Mouse (Mus musculus): ENCODE data around the gene Rxfp1. TPM values are rescaled to one million over a fixed set of nuclear protein-coding genes. Genes with fewer than 3 reads are reported as not detected.
A peak's percentile ranks its signal among the peaks of the same experiment; 100 is the strongest.
"Not testable (repeated sequence)": the region's sequence is repeated elsewhere in the genome, so short reads cannot be mapped to it uniquely, and the experiment has no call there.

Gene Rxfp1
- total RNA-seq (2021) = 10 to 100 TPM; 27.1 to 27.5 TPM

GRCm38 (mm10) chr3:79737780-79738179, at the start of gene Rxfp1:
Gene Rxfp1 (minus strand): TSS chr3:79737880.
- no peak for DNase-seq
- intact Hi-C loops (cut with DNase I) = no loop called here

GRCm38 (mm10) chr3:79784362-79784736, 46.7 kb upstream of the Rxfp1 start:
- intact Hi-C loops (cut with DNase I) = no loop called here
- DNase-seq = no peak

GRCm38 (mm10) chr3:79783630-79784361, 46.1 kb upstream of the Rxfp1 start:
- intact Hi-C loops (cut with DNase I) = no loop called here
- DNase-seq = no peak

GRCm38 (mm10) chr3:79772701-79773100, 35.0 kb upstream of the Rxfp1 start:
- no peak for DNase-seq

GRCm38 (mm10) chr3:79753736-79754135, 16.1 kb upstream of the Rxfp1 start:
- intact Hi-C loops (cut with DNase I) = no loop called here
- DNase-seq = no peak

More at GRCm38 (mm10) chr3:79772701-79773100, 35.0 kb upstream of the Rxfp1 start:
- intact Hi-C loops (cut with DNase I) = no loop called here

- intact Hi-C loops (cut with DNase I) = no loop called here
- DNase-seq = no peak
Measured at GRCm38 (mm10) chr3:79746585-79746984, 8.9 kb upstream of the Rxfp1 start.

GRCm38 (mm10) chr3:79745101-79745500, 7.4 kb upstream of the Rxfp1 start:
- no peak for DNase-seq
- intact Hi-C loops (cut with DNase I) = no loop called here

- DNase-seq = no peak
- intact Hi-C loops (cut with DNase I) = no loop called here
Measured at GRCm38 (mm10) chr3:79744415-79744814, 6.7 kb upstream of the Rxfp1 start.

- intact Hi-C loops (cut with DNase I) = no loop called here
- DNase-seq = no peak
Measured at GRCm38 (mm10) chr3:79740351-79740750, 2.7 kb upstream of the Rxfp1 start.

GRCm38 (mm10) chr3:79738451-79738850, 771 bp upstream of the Rxfp1 start:
- intact Hi-C loops (cut with DNase I) = no loop called here
- DNase-seq = peak; percentile 19

- intact Hi-C loops (cut with DNase I) = no loop called here
- no peak for DNase-seq
Measured at GRCm38 (mm10) chr3:79726506-79727075, 11.1 kb downstream of the Rxfp1 start.

- DNase-seq = no peak
- intact Hi-C loops (cut with DNase I) = no loop called here
Measured at GRCm38 (mm10) chr3:79720756-79721484, 16.8 kb downstream of the Rxfp1 start.

- intact Hi-C loops (cut with DNase I) = no loop called here
- DNase-seq = peak; percentile 34
Measured at GRCm38 (mm10) chr3:79706436-79706835, 31.2 kb downstream of the Rxfp1 start.

- intact Hi-C loops (cut with DNase I) = no loop called here
- DNase-seq = no peak
Measured at GRCm38 (mm10) chr3:79703135-79703534, 34.5 kb downstream of the Rxfp1 start.

- DNase-seq = no peak
Measured at GRCm38 (mm10) chr3:79691957-79692356, 45.7 kb downstream of the Rxfp1 start.

GRCm38 (mm10) chr3:79690111-79690651, 47.5 kb downstream of the Rxfp1 start:
- intact Hi-C loops (cut with DNase I) = no loop called here
- no peak for DNase-seq

More at GRCm38 (mm10) chr3:79691957-79692356, 45.7 kb downstream of the Rxfp1 start:
- intact Hi-C loops (cut with DNase I) = no loop called here

GRCm38 (mm10) chr3:79688101-79688500, 49.6 kb downstream of the Rxfp1 start:
- DNase-seq; intact Hi-C loops (cut with DNase I): not testable (repeated sequence)

GRCm38 (mm10) chr3:79683529-79683928, 54.2 kb downstream of the Rxfp1 start:
- intact Hi-C loops (cut with DNase I) = no loop called here
- DNase-seq = no peak

- intact Hi-C loops (cut with DNase I) = no loop called here
- no peak for DNase-seq
Measured at GRCm38 (mm10) chr3:79682351-79683132, 55.1 kb downstream of the Rxfp1 start.

GRCm38 (mm10) chr3:79676411-79676810, 61.3 kb downstream of the Rxfp1 start:
- DNase-seq = no peak
- intact Hi-C loops (cut with DNase I) = no loop called here

- intact Hi-C loops (cut with DNase I) = no loop called here
Measured at GRCm38 (mm10) chr3:79674641-79675040, 63.0 kb downstream of the Rxfp1 start.

More at GRCm38 (mm10) chr3:79674641-79675040, 63.0 kb downstream of the Rxfp1 start:
- DNase-seq = no peak
